Mouse (Mus musculus) heart, postnatal 0 days (tissue): Measurements from ENCODE around the gene Rabepk. TPM values are rescaled to one million over a fixed set of nuclear protein-coding genes. Genes with fewer than 3 reads are reported as not detected.
"Not testable (repeated sequence)": the region's sequence is repeated elsewhere in the genome, so short reads cannot be mapped to it uniquely, and the experiment has no call there.

Experiments used
- ATAC-seq: fragments of 200-750 bp; cut with Nextera tagmentation; 2 replicates; pipeline ENCODE4 v1.8.0; 2017; ENCODE audit warnings: low read depth, moderate number of reproducible peaks, moderate library complexity; ENCODE audit not compliant: insufficient read depth
- DNase-seq: peaks from one replicate; pipeline ENCODE4 v3.0.0-alpha.2; 2016; ENCODE audit warnings: low spot score
- H3K27ac ChIP-seq: fragments of 300-500 bp; sonication (generic); 2 replicates; pipeline ENCODE4 v1.5.1; 2014; ENCODE audit warnings: low read depth, mild to moderate bottlenecking
- H3K27me3 ChIP-seq: fragments of 300-500 bp; sonication (generic); 2 replicates; pipeline ENCODE4 v1.6.1; 2014; ENCODE audit warnings: low read length, mixed read lengths; ENCODE audit not compliant: control insufficient read depth, insufficient read depth
- H3K36me3 ChIP-seq: fragments of 300-500 bp; sonication (generic); replicated peaks from 2 replicates; pipeline ENCODE4 v1.6.1; 2014; ENCODE audit warnings: low read length, mixed read lengths; ENCODE audit not compliant: control insufficient read depth, insufficient read depth
- H3K4me1 ChIP-seq: fragments of 300-500 bp; sonication (generic); 2 replicates; pipeline ENCODE4 v1.6.1; 2014; ENCODE audit warnings: antibody characterized with exemption; ENCODE audit not compliant: control insufficient read depth, insufficient read depth
- H3K4me2 ChIP-seq: fragments of 300-500 bp; sonication (generic); 2 replicates; pipeline ENCODE4 v1.6.1; 2014; ENCODE audit warnings: low read depth, mild to moderate bottlenecking, low read length, moderate library complexity
- H3K4me3 ChIP-seq: fragments of 300-500 bp; sonication (generic); 2 replicates; pipeline ENCODE4 v1.5.1; 2014; ENCODE audit warnings: low read depth, low read length
- H3K9ac ChIP-seq: fragments of 300-500 bp; sonication (generic); replicated peaks from 2 replicates; pipeline ENCODE4 v1.6.1; 2014; ENCODE audit warnings: low read depth, low read length, mixed read lengths
- H3K9me3 ChIP-seq: fragments of 300-500 bp; sonication (generic); replicated peaks from 2 replicates; pipeline ENCODE4 v1.6.1; 2016; ENCODE audit warnings: low read length; ENCODE audit not compliant: control insufficient read depth
- CTCF ChIP-seq: IDR thresholded peaks from 2 replicates; pipeline ENCODE4 v1.5.1; 2016; ENCODE audit warnings: antibody characterized with exemption, control low read depth, low read depth
- EP300 ChIP-seq: IDR thresholded peaks from 2 replicates; pipeline ENCODE4 v1.6.1; 2016; ENCODE audit warnings: antibody characterized with exemption, low read depth
- WGBS: fragments of 180-500 bp; shearing (Covaris S2); extraction: QIAGEN DNeasy Blood & Tissue Kit; methylation state at CpG from one replicate; pipeline ENCODE4 v1.1.7; 2014; 5-methylcytosine and 5-hydroxymethylcytosine counted together
- polyA plus RNA-seq: library from polyadenylated mRNA; unstranded; fragments of >200 nt; fragmentation: Nextera tagmentation; extraction: Ambion mirVana; gene quantifications from 2 replicates; pipeline ENCODE4 v1.2.1, GENCODE M21; 2015
- total RNA-seq: library from RNA; depleted of rRNA; stranded (reverse); fragments of >200 nt; gene quantifications from 2 replicates; pipeline ENCODE4 v1.2.3, GENCODE M21; 2014; ENCODE audit warnings: low replicate concordance

The Rabepk gene
- total and polyA plus RNA-seq, 2 experiments from 2014 or later, result 22.1 to 31.0 TPM

GRCm38 (mm10) chr2:34794511-34794910 is 5.2 kb downstream of the Rabepk start:
- Histone ChIP-seq H3K9ac (no peak overlapping the region), H3K4me3 (no peak overlapping the region), H3K36me3 (peaks cover 39% of the 10 kb centered on the region), H3K4me1 (0 out of 2 replicates have a peak, but pooled peaks cover 4% of the 10 kb centered on the region), H3K27ac (no peak overlapping the region), H3K9me3 (no peaks in the 10 kb centered on the region), H3K4me2 (no peak overlapping the region), H3K27me3 (no peaks in the 10 kb centered on the region)
- no peak for DNase-seq
- TF ChIP-seq EP300 (no peak), CTCF (no peak)
- no peak for ATAC-seq
- WGBS, result 93% methylated on average over 2 of the region's 2 CpGs

GRCm38 (mm10) chr2:34792543-34792942 is 7.2 kb downstream of the Rabepk start:
- 88% methylated on average over 2 of the region's 2 CpGs for WGBS
- H3K4me1 ChIP-seq, H3K9me3 ChIP-seq, H3K9ac ChIP-seq, H3K4me3 ChIP-seq, H3K4me2 ChIP-seq, H3K27ac ChIP-seq, DNase-seq, H3K27me3 ChIP-seq, ATAC-seq: not testable (repeated sequence)
- H3K36me3 ChIP-seq, result peaks cover 41% of the 10 kb centered on the region

- no peaks in the 10 kb centered on the region for H3K9me3 ChIP-seq
- H3K36me3 ChIP-seq, result peaks cover 43% of the 10 kb centered on the region
- H3K27me3 ChIP-seq, result no peaks in the 10 kb centered on the region
- 0 out of 2 replicates have a peak overlapping the region, but pooled peaks have one; percentile 6 for H3K9ac ChIP-seq
- WGBS, result 90% methylated on average over 8 of the region's 8 CpGs
- no peak overlapping the region for H3K27ac ChIP-seq
- no peak overlapping the region for H3K4me3 ChIP-seq
- ATAC-seq (no peak), DNase-seq (no peak)
- H3K4me1 ChIP-seq, result peaks cover 6% of the 10 kb centered on the region; the same call in 1 of the 2 replicates
- TF ChIP-seq EP300, result no peak
- H3K4me2 ChIP-seq, result no peak overlapping the region
These were observed 9.4 kb downstream of the Rabepk start for GRCm38 (mm10) chr2:34790282-34790681.

DNA sequence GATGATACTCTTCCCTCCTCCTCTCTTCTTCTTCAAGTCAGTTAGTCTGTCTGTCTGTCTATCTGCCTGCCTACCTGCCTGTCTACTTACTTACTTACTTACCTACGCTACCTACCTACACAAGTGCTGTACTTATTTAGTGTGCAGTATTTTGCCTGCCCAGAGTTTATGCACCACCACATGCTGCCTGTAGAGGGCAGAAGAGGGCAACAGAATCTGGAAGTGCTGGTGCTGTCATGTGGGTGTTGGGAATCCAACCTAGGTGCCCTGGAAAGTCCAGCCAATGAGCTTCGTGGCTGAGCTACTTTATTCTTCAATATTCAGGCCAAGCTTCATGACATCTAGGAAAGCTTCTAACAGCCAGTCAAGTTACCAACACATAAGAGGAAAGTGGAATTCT is 15.6 kb downstream of the Rabepk start:
- ATAC-seq, result no peak
- WGBS, result 89% methylated on average over 2 of the region's 2 CpGs
- Histone ChIP-seq H3K4me3 (no peak overlapping the region), H3K27me3 (no peaks in the 10 kb centered on the region), H3K9me3 (no peaks in the 10 kb centered on the region), H3K4me1 (peaks cover 10% of the 10 kb centered on the region; the same call in 1 of the 2 replicates), H3K4me2 (no peak overlapping the region), H3K9ac (no peak overlapping the region), H3K27ac (no peak overlapping the region), H3K36me3 (peaks cover 54% of the 10 kb centered on the region)
- TF ChIP-seq EP300, result no peak
- TF ChIP-seq CTCF, result peak; percentile 73
- peak; percentile 33 for DNase-seq

DNA sequence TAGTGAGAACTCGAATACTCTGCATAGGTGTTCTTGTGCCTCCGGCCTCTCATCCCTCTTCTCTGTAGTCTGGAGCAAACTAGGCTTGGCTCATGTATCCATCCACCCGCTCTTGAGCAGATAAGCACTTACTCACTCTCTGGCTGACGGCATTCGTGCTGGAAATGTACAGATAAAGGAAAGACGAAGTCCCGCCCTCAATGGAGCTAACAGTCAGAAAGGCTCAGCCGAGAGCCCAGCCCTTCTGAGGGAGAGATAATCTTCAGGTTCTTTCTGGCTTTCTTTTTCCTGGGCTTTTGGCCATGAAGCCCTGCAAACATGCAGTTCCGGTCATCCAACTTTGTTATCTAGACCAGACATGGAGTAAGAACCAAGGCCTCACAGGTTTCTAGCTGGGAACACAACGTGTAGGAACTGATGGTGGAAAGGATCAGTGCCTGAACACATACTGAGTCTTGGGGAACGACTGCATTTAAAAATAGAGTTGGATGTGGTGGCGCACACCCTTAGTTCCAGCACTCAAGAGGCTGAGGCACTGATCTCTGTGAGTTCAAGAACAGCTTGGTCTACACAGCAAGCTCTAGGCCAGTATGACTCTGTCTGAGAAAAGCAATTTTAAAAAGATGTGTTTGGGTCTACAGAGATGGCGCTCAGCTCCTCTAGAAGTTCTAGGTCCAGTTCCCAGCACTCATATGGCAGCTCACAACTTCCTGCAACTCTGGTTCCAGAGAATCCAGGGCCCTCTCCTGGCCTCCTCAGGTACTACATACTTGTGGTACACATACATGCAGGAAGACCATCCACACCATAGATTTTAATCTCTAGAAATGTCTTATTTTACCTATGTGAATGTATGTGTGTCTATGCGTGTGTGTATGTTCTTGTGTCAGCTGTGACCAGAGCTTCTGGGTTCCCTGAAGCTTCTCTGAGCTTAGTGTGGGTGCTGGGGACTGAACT is 16.4 kb downstream of the Rabepk start:
- ATAC-seq (peak; percentile 39; the same call in 1 of the 2 replicates), DNase-seq (peak; percentile 45)
- H3K27ac ChIP-seq, result peak overlapping the region; percentile 30; the same call in 1 of the 2 replicates
- H3K9ac ChIP-seq, result no peak overlapping the region
- WGBS, result 36% methylated on average over 14 of the region's 14 CpGs
- H3K4me2 ChIP-seq, result peak overlapping the region; percentile 7; the same call in 1 of the 2 replicates
- H3K27me3 ChIP-seq, result no peaks in the 10 kb centered on the region
- no peaks in the 10 kb centered on the region for H3K9me3 ChIP-seq
- TF ChIP-seq CTCF (no peak), EP300 (no peak)
- H3K4me1 ChIP-seq, result 0 out of 2 replicates have a peak, but pooled peaks cover 4% of the 10 kb centered on the region
- no peak overlapping the region for H3K4me3 ChIP-seq
- H3K36me3 ChIP-seq, result peaks cover 57% of the 10 kb centered on the region
